Mouse (Mus musculus) gastrocnemius, adult 2 months (tissue): ENCODE measurements around the gene Riiad1. TPM values are rescaled to one million over a fixed set of nuclear protein-coding genes. Genes with fewer than 3 reads are reported as not detected.
A peak's percentile ranks its signal among the peaks of the same experiment; 100 is the strongest.

Experiments
- DNase-seq: peaks from one replicate; pipeline ENCODE4 v3.0.0; 2022
- H3K27ac ChIP-seq: fragments of 200-600 bp; 2 replicates; pipeline ENCODE4 v1.8.1; 2022; ENCODE audit warnings: mild to moderate bottlenecking
- H3K4me3 ChIP-seq: fragments of 200-600 bp; 2 replicates; pipeline ENCODE4 v1.8.1; 2022; ENCODE audit warnings: mild to moderate bottlenecking, moderate library complexity
- CTCF ChIP-seq: fragments of 200-600 bp; IDR thresholded peaks from 2 replicates; pipeline ENCODE4 v1.8.1; 2022; ENCODE audit warnings: antibody characterized with exemption, mild to moderate bottlenecking, moderate library complexity
- intact Hi-C: fragments of 180-260 bp; cut with DNase I; formaldehyde crosslinking; loops from one replicate; pipeline ENCODE4 v1.15.1; 2025
- long read RNA-seq, 2 experiments: library from polyadenylated mRNA; stranded (forward); transcript quantifications; one replicate each; pipeline ENCODE4 v2.0.0; 2021
- total RNA-seq, 2 experiments: library from RNA; stranded (reverse); gene quantifications; 2 replicates each; pipeline ENCODE4 v1.2.3; 2021

The Riiad1 gene
- 10 to 100 TPM; 11.2 to 11.4 TPM for total RNA-seq
- long read RNA-seq, experiment 1, partial matches to known transcripts, result 9 of 9 reads
- long read RNA-seq, experiment 1, other reads (novel, unspliced or antisense), result 0 of 9 reads
- long read RNA-seq, experiment 2, partial matches to known transcripts, result 10 of 10 reads
- long read RNA-seq, experiment 2, other reads (novel, unspliced or antisense), result 0 of 10 reads

DNA sequence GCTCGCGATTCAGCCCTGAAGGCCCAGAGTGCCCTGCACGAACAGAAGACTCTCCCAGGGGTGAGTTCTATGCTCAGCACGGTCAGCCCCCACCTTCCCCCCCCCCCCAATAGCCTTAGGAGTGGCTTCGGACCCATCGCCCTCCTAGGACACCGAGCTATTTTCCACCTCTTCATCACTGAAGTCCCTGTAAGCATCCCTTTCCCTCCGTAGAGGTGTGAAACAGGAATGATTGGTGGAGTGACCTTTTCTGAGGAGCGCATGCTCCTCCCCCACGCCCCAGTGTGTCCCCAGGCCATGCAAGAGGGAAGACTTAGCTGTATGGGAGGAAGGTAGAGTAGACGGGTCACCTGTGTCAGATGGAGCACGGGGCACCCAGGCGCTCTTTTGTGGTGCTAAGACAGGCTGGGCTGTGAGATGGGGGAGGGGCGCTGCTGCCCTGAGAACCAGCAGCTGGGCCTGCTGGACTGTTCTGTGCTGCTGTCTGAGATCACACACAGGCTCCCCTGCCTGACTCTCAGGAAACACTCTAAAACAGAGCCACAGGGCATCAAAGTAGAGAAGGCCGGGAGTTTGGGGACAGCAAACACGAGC lies at the start of gene Riiad1:
TSS of gene Riiad1 (minus strand) at position 51 of the 594 bp plus-strand sequence.
- H3K27ac ChIP-seq, result peak within 1 kb of the TSS; percentile 66; the same call in 1 of the 2 replicates
- no peak for TF ChIP-seq CTCF
- intact Hi-C loops, result no loop called here
- H3K4me3 ChIP-seq, result no peak within 1 kb of the TSS
- DNase-seq, result no peak

DNA sequence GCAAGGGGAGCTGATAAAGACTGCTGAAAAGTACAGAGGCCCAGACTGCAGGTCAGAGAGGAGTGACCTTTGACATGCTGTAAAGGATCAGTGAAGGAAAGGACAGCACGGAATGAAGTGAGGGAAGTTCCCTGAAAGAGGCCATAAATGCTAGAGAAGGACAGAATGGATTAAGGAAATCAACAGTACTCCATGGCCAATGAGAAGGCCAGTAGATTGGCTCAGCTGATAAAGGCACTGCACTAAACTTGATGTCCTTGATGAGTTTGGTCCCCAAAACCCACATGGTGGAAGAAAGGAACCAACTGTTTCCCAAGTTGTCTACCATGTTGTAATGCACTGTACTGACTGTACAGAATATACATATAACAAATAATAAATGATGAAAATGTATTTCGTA lies 46.6 kb upstream of the Riiad1 start:
- H3K4me3 ChIP-seq, result no peak overlapping the region
- TF ChIP-seq CTCF, result no peak

DNA sequence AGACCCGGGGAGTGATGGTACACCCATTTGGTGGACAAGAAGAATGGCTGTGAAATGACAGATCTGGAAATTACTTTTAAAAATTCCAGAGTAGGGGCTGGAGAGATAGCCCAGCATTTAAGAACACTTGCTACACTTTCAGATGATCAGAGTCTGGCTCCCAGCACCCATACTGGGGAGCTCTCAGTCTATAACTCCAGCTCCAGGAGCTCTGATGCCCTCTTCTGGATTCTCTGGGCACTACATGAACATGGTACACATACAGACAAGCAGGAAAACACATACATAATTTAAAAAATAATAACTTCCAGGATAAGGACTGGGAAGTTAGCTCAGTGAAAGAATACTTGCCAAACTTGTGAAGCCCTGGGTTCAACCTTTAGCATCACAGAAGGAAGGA lies 26.5 kb upstream of the Riiad1 start:
- Histone ChIP-seq H3K4me3 (no peak overlapping the region), H3K27ac (no peak overlapping the region)
- peak; percentile 52 for TF ChIP-seq CTCF
- DNase-seq, result no peak
- intact Hi-C loops, result no loop called here

More for the DNA sequence above, 46.6 kb upstream of the Riiad1 start:
- H3K27ac ChIP-seq, result no peak overlapping the region
- DNase-seq, result no peak
- intact Hi-C loops, result no loop called here

DNA sequence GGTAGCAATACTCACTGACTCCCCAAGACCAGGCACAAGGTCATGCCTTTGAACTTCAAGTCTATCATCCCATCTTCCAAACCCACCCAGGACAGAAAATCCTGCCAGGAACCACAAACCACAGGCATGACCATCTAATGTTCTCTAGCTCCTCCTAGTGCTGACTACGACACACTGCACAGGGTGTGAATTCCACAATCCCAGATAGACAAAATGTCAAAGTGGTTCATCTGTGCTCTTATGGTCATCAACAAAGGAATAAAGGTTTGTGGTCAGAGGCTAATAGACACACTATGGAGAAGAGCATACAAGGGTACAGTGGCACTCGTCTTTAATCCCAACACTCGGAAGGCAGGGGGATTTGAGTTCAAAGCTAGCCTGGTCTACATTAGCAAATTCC lies 22.1 kb upstream of the Riiad1 start:
- peak; percentile 35 for DNase-seq
- peak; percentile 81 for TF ChIP-seq CTCF
- Histone ChIP-seq H3K27ac (no peak overlapping the region), H3K4me3 (no peak overlapping the region)
- intact Hi-C loops, result loop anchor here (1.0 to 5.0 kb wide), 2 partner anchors 46 to 135 kb away; no protein-coding TSS in a partner anchor

DNA sequence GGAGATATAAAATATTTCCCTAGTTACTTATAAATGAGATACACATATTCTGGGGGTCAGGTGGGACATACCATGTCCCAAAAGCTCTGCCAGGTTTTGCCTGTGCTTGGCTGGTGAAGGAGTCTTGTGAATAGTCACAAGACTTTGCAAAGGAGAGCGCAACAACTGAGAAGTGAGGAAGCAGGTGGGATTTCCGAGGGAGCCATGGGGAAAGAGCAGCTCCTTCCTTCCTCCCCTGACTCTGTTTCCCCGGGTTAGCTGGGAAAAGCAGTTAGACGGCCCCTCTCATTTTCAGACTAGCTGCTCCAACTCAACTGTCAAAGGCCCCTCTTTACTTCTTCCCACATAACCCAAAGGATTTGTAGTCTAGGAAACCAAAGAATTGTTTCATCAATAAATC lies 17.0 kb upstream of the Riiad1 start:
- intact Hi-C loops, result no loop called here
- no peak for TF ChIP-seq CTCF
- H3K4me3 ChIP-seq, result no peak overlapping the region
- H3K27ac ChIP-seq, result no peak overlapping the region
- no peak for DNase-seq

DNA sequence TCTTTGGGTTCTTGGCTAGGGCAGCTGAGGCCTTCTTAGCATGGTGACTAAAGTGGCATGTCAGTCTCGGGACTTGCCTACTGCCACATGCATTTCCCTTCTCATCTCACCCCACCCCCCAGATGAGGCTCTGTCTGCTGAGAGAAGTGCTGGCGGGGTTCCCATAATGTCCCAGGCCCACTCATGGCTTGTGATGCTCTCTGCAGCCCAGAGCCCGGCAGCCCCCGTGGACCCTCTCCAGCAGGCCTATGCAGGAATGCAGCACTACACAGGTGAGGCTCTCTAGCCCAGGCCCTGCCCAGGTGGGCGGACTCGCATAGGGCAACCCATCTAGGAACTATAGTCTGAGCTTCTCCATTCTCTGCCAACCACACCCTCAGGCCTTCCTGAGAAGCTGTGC lies 7.4 kb upstream of the Riiad1 start:
- no peak for TF ChIP-seq CTCF
- DNase-seq, result no peak
- intact Hi-C loops, result no loop called here
- Histone ChIP-seq H3K4me3 (no peak overlapping the region), H3K27ac (no peak overlapping the region)

DNA sequence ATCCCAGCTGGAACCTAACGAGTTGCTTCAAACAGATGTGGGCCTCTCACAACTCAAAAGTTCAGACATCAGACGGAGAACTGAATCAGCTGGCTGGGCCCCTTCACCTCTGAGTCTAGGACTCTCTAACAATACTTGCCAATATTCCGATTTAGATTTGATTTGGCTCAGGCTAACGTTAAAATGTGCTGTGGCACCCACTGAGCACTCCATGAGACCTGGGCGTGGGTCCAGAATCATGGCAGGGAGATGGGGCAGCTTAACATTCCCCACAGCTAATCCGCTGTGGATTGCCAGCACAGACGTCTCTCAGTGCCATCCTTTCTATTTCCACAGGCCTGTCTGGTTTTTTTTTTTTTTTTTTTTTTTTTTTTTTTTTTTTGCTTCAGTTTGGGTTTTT lies 5.8 kb upstream of the Riiad1 start:
- no peak for DNase-seq
- Histone ChIP-seq H3K4me3 (no peak overlapping the region), H3K27ac (no peak overlapping the region)
- no peak for TF ChIP-seq CTCF
- intact Hi-C loops, result no loop called here

DNA sequence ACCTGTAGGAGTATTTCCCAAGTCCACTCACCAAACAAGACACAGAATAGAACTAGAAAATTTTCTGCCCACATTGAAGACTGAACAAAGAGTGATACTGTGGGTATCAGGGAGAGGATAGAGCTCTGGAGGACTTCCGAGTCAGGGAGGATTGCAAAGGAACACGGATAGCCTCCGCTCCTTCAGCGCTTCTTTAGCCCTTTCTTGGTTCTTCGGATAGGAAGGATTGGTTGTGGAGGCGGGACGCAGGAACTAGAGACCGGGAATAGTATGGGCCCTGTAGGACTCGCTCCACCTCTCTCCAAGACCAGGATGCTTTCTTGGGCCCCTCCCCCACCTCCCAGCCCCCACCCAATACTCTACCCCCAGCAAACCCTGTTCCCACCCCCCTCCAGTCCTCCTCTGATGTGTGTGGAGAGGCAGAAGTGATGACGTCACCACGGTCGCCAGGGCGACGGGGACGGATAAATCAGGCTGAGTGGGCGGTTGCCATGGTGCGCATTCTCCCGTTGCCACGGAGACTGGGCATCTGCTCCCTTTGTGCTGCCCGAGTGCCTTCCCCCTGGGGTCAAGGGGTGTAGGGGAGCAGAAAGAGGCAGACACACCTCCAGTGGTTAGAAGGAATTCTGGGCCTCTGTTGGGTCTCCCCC lies 3.8 kb upstream of the Riiad1 start:
- no peak overlapping the region for H3K27ac ChIP-seq
- TF ChIP-seq CTCF, result no peak
- no peak for DNase-seq
- intact Hi-C loops, result no loop called here
- H3K4me3 ChIP-seq, result no peak overlapping the region

DNA sequence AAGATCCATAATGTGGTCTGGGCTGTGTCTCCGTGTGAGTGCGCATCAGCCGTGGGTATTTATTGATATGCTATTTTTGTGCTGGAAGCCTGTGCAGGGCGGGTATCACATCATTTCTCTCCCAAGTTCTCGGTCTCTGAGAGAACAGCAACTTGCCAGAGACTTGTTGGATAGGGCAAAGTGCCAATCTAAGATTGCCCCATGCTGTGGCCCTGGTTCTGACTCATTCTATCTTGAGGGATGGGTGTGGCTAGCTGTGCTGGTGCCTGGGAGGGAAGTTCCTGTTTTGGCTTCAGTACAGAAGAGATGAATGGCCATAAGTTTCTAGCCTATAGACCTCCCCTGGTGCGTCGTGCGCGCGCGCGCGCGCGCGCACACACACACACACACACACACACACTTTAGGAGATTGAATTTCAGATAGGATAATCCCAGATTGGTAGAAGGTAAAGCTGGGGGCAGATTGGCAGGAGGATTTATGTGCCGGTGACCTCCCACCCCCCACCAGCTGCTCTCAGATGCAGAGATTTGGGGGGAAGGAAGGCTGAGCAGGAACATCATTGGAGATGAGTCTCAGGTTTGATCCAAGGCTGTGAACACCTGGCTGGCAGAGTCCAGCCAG lies 2.7 kb upstream of the Riiad1 start:
- intact Hi-C loops, result no loop called here
- H3K4me3 ChIP-seq, result no peak overlapping the region
- DNase-seq, result peak; percentile 60
- TF ChIP-seq CTCF, result no peak
- H3K27ac ChIP-seq, result peak overlapping the region; percentile 66; the same call in 1 of the 2 replicates

DNA sequence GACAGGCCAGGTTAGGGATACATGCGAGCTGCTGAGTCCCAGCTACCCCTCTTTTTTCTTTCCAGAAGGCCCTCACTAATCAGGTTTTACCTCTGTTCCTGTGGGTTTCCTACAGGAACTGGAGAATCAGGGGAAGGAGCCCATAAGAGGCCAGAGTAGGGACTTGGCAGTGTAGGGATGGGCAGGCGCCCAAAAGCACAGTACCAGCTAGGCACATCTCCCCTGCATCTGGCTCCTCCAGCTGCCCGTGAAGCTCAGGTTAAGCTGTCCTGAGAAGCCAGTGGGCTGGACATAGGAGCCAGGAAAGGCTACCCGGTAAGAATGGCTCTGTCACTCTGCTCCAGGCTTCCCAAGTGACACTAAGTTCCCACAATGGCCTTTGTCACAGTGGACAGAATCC lies 1.3 kb upstream of the Riiad1 start:
- H3K4me3 ChIP-seq, result no peak overlapping the region
- peak overlapping the region; percentile 66 for H3K27ac ChIP-seq
- no peak for TF ChIP-seq CTCF
- intact Hi-C loops, result no loop called here
- DNase-seq, result peak; percentile 81

DNA sequence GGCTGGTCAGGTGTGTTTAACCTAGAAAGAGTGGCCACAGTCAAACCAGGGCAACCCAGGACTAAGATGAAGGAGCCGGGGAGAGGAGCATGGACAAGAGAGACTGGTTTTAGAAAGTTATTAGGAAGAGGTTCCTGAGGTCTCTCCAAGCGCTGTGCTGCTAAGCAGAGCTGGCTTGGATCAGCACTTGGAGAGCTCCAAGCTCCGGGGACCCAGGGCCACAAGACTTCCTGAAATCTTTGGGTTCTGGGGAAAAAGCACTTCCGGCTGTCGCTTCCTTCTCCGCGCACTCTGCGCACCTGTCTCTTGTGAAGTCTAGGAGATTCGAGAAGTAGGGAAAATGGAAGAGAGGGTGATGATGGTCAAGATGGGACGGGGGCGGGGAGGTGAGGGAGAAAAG lies 577 bp downstream of the Riiad1 start:
- Histone ChIP-seq H3K4me3 (no peak overlapping the region), H3K27ac (no peak overlapping the region)
- no peak for TF ChIP-seq CTCF
- intact Hi-C loops, result no loop called here
- DNase-seq, result no peak

DNA sequence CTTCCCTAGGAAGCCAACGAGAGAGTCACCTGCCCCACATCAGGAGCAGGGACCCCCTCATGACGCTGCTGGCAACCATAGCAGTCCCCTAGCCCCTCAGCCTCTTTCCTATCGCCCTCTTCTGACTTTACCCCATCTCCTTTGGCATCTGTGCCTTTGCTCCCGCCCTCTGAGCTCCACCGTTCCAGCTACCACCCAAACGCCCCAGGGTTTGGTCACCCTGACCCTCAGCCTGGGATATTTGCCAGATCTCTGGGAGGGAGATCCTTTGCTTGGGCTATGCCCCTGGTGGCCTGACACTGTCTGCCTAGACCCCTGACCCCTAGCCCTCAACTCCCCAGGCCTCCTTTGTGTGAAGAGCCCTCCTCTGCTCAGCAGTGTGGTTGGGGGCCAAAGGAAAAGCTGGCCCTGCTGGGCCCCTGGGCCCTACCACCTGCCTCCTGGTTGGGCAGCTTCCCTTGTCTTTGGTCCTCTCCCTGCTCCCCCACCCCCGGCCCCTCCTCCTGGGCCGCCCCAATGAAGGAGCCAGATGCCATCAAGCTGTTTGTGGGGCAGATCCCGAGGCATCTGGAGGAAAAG lies 1.5 kb downstream of the Riiad1 start:
- DNase-seq, result no peak
- Histone ChIP-seq H3K27ac (no peak overlapping the region), H3K4me3 (no peak overlapping the region)
- no peak for TF ChIP-seq CTCF
- intact Hi-C loops, result no loop called here

DNA sequence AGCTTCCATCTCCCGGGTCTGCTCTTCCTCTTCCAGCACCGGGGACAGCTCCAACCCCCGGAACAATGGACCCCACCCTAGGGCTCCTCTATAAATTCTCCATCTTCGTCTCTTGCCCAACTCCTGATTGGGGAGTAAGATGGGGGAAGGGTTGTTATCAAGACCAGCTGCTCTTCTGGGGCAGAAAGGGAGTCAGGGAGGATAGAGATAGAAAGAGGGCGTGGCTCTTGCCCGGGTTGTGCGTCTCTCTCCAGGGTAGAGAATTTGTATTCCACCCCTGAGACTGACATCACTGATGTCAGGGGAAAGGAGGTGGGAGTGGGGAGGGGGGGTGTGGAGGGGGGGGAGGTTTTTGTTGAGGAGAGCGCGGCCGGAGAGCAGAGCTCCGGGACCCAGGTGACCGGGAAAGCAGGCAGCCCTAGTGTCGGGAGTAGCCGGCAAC lies 2.1 kb downstream of the Riiad1 start, which contains the start of gene Celf3:
TSS of gene Celf3 (plus strand) at position 315 of the 442 bp plus-strand sequence.
- Histone ChIP-seq H3K4me3 (no peak within 1 kb of the TSS), H3K27ac (no peak within 1 kb of the TSS)
- intact Hi-C loops, result no loop called here
- no peak for DNase-seq
- TF ChIP-seq CTCF, result no peak
